8 mouse cellular contexts compared by ENCODE assay signal in genomic region chr5:115732176-115732848, GRCm38 (mm10). TPM values are rescaled to one million over a fixed set of nuclear protein-coding genes. Genes with fewer than 3 reads are reported as not detected.
DNase-seq lines count a peak whose midpoint lies in the region; ATAC-seq and TF ChIP-seq lines count a peak whose summit lies in the region.

No protein-coding gene starts in this region.

- no peak overlapping the region for H3K27ac ChIP-seq in CH12.LX (ENCODE audit: insufficient read depth, low read depth)
- H3K27ac ChIP-seq in forebrain, embryonic 11.5 days (ENCODE audit: low read depth, low read length) = peak overlapping the region; percentile 68; the same call in 1 of the 2 replicates
- H3K27ac ChIP-seq in liver, postnatal 0 days (ENCODE audit: low read depth) = no peak overlapping the region
- peak overlapping the region; percentile 98 for H3K27ac ChIP-seq in neural tube, embryonic 15.5 days (replicated peaks)

- dilution Hi-C loops in CH12.LX (cut with MboI; ENCODE audit: extremely low pct_ligation_motif_present, extremely low pct_unique_long_range_greater_than_20kb, low sequenced_read_pairs) = no loop called here

- no peak for TF ChIP-seq CTCF in CH12.LX (conservative IDR thresholded peaks at IDR 0.05 in 1 of 2, IDR thresholded peaks at IDR 0.05 in 1 of 2; ENCODE audit: low read depth in 2 of 2, low read length in 2 of 2)
- no peak; the same call in 1 of the 2 replicates for TF ChIP-seq CTCF in liver, postnatal 0 days (IDR thresholded peaks at IDR 0.05; ENCODE audit: low read depth)

- H3K4me2 ChIP-seq in CH12.LX (ENCODE audit: insufficient read depth, low read depth, poor library complexity, severe bottlenecking) = peak overlapping the region; percentile 76
- peak overlapping the region; percentile 96 for H3K4me2 ChIP-seq in forebrain, embryonic 11.5 days (ENCODE audit: low read depth, low read length, severe bottlenecking)
- peak overlapping the region; percentile 94 for H3K4me2 ChIP-seq in liver, postnatal 0 days (ENCODE audit: low read depth, low read length)
- H3K4me2 ChIP-seq in neural tube, embryonic 15.5 days = peak overlapping the region; percentile 83

- peaks cover 5 to 6% of the 10 kb centered on the region in 2 experiments; a peak in 3 of 4 replicates for H3K4me1 ChIP-seq in CH12.LX (ENCODE audit: control insufficient read depth in 1 of 2, insufficient read depth in 2 of 2)
- H3K4me1 ChIP-seq in forebrain, embryonic 11.5 days (replicated peaks; ENCODE audit: control insufficient read depth, insufficient read depth, low read length) = no peaks in the 10 kb centered on the region
- H3K4me1 ChIP-seq in liver, postnatal 0 days (ENCODE audit: insufficient read depth) = peaks cover 14% of the 10 kb centered on the region
- H3K4me1 ChIP-seq in neural tube, embryonic 15.5 days = peaks cover 29% of the 10 kb centered on the region

- intact Hi-C loops in heart, postnatal 14 days (cut with DNase I) = no loop called here

- in situ Hi-C loops in CH12.LX (cut with MboI; ENCODE audit: low pct_ligation_motif_present, low pct_unique_long_range_greater_than_20kb, low sequenced_read_pairs) = no loop called here

- H3K27me3 ChIP-seq in CH12.LX (replicated peaks) = peaks cover 19% of the 10 kb centered on the region
- H3K27me3 ChIP-seq in forebrain, embryonic 11.5 days (ENCODE audit: control insufficient read depth, insufficient read depth, low read length) = peaks cover 7% of the 10 kb centered on the region
- peaks cover 29% of the 10 kb centered on the region for H3K27me3 ChIP-seq in liver, postnatal 0 days (ENCODE audit: insufficient read depth, low read length)
- H3K27me3 ChIP-seq in neural tube, embryonic 15.5 days (replicated peaks) = no peaks in the 10 kb centered on the region

- no peak for TF ChIP-seq EP300 in CH12.LX (IDR thresholded peaks at IDR 0.05; ENCODE audit: low read length)
- TF ChIP-seq EP300 in liver, postnatal 0 days (IDR thresholded peaks at IDR 0.05; ENCODE audit: low read depth) = no peak

- H3K9ac ChIP-seq in CH12.LX (ENCODE audit: insufficient read depth, low read depth) = no peak overlapping the region
- peak overlapping the region; percentile 55 for H3K9ac ChIP-seq in forebrain, embryonic 11.5 days (ENCODE audit: low read length)
- no peak overlapping the region; the same call in 1 of the 2 replicates for H3K9ac ChIP-seq in liver, postnatal 0 days (replicated peaks)
- peak overlapping the region; percentile 91 for H3K9ac ChIP-seq in neural tube, embryonic 15.5 days (replicated peaks)

- H3K4me3 ChIP-seq in CH12.LX (replicated peaks in 1 of 3; ENCODE audit: low read depth in 2 of 3, low read length in 2 of 3, poor library complexity in 1 of 3) = peak overlapping the region in 2 of 3 experiments; percentile 54 to 74
- H3K4me3 ChIP-seq in forebrain, embryonic 11.5 days (ENCODE audit: low read depth, low read length) = peak overlapping the region; percentile 67
- peak overlapping the region; percentile 58 for H3K4me3 ChIP-seq in liver, postnatal 0 days (ENCODE audit: low read depth, low read length)
- peak overlapping the region; percentile 86 for H3K4me3 ChIP-seq in neural tube, embryonic 15.5 days (replicated peaks)

- H3K79me2 ChIP-seq in CH12.LX (replicated peaks; ENCODE audit: control insufficient read depth, extremely low read depth, insufficient read depth, poor library complexity, severe bottlenecking) = no peaks in the 10 kb centered on the region

- H3K9me3 ChIP-seq in CH12.LX (replicated peaks; ENCODE audit: low read length) = peaks cover 3% of the 10 kb centered on the region
- no peaks in the 10 kb centered on the region for H3K9me3 ChIP-seq in forebrain, embryonic 11.5 days (ENCODE audit: control insufficient read depth, low read length)
- no peaks in the 10 kb centered on the region for H3K9me3 ChIP-seq in liver, postnatal 0 days (ENCODE audit: low read length)
- no peaks in the 10 kb centered on the region for H3K9me3 ChIP-seq in neural tube, embryonic 15.5 days (replicated peaks)

- no peaks in the 10 kb centered on the region for H3K36me3 ChIP-seq in CH12.LX (replicated peaks in 1 of 2; ENCODE audit: control insufficient read depth in 1 of 2, insufficient read depth in 1 of 2, low read length in 1 of 2)
- H3K36me3 ChIP-seq in forebrain, embryonic 11.5 days (ENCODE audit: control insufficient read depth, insufficient read depth, low read length) = no peaks in the 10 kb centered on the region
- no peaks in the 10 kb centered on the region for H3K36me3 ChIP-seq in liver, postnatal 0 days (replicated peaks; ENCODE audit: insufficient read depth, low read length)
- H3K36me3 ChIP-seq in neural tube, embryonic 15.5 days = no peaks in the 10 kb centered on the region

- no peak for TF ChIP-seq RAD21 in CH12.LX (IDR thresholded peaks at IDR 0.05; ENCODE audit: low read depth, low read length)

- peak; percentile 86 for DNase-seq in CH12.LX (ENCODE audit: extremely low read depth)
- DNase-seq in c-Kit-positive CD71-positive TER-119-negative erythroid progenitor cells, embryonic 14.5 days (ENCODE audit: low read depth) = peak; percentile 60
- peak; percentile 94 for DNase-seq in forebrain, embryonic 11.5 days (ENCODE audit: low spot score)
- DNase-seq in heart, postnatal 14 days = peak; percentile 53 to 66
- DNase-seq in layer of hippocampus, adult 11-12 months (ENCODE audit: low spot score) = peak; percentile 93
- peak; percentile 90 for DNase-seq in liver, postnatal 0 days
- DNase-seq in testis, postnatal 10 days (ENCODE audit: low spot score) = peak; percentile 89

- ATAC-seq in forebrain, embryonic 11.5 days (replicated peaks; ENCODE audit: low FRiP score) = peak; percentile 87
- peak; percentile 88 for ATAC-seq in liver, postnatal 0 days
- peak; percentile 93 for ATAC-seq in neural tube, embryonic 15.5 days (ENCODE audit: low FRiP score)

- TF ChIP-seq POLR2A in CH12.LX (IDR thresholded peaks at IDR 0.05; ENCODE audit: low read depth, low read length) = no peak

- WGBS in forebrain, embryonic 11.5 days = under 1% methylated on average over 57 of the region's 91 CpGs
- 2% methylated on average over 45 of the region's 91 CpGs for WGBS in liver, postnatal 0 days (ENCODE audit: insufficient replicate concordance)
- WGBS in neural tube, embryonic 15.5 days = under 1% methylated on average over 73 of the region's 91 CpGs

TF ChIP-seq in CH12.LX, 34 proteins besides CTCF, POLR2A, EP300 and RAD21:
- TF ChIP-seq MYC (IDR thresholded peaks at IDR 0.05; ENCODE audit: low read depth, low read length) (no peak), SMC3 (IDR thresholded peaks at IDR 0.05; ENCODE audit: low read depth, low read length) (no peak), MAZ (IDR thresholded peaks at IDR 0.05; ENCODE audit: low read depth, low read length) (no peak), ZNF384 (IDR thresholded peaks at IDR 0.05; ENCODE audit: low read depth, low read length) (no peak), CHD2 (IDR thresholded peaks at IDR 0.05; ENCODE audit: low read length) (no peak), HCFC1 (IDR thresholded peaks at IDR 0.05; ENCODE audit: low read depth, low read length) (no peak), POLR2AphosphoS2 (IDR thresholded peaks at IDR 0.05; ENCODE audit: low read depth, low read length) (no peak), UBTF (IDR thresholded peaks at IDR 0.05; ENCODE audit: low read depth, low read length) (no peak), ZKSCAN1 (IDR thresholded peaks at IDR 0.05; ENCODE audit: borderline replicate concordance, low read depth, low read length) (no peak), JUN (IDR thresholded peaks at IDR 0.05; ENCODE audit: insufficient read depth, low read depth, low read length) (no peak), GABPA (IDR thresholded peaks at IDR 0.05; ENCODE audit: insufficient replicate concordance, low read depth, low read length) (no peak), ZC3H11A (IDR thresholded peaks at IDR 0.05; ENCODE audit: low read depth, low read length) (no peak), NELFE (IDR thresholded peaks at IDR 0.05; ENCODE audit: low read depth, low read length) (no peak), SIN3A (IDR thresholded peaks at IDR 0.05; ENCODE audit: low read length) (no peak), ZMIZ1 (IDR thresholded peaks at IDR 0.05; ENCODE audit: low read depth, low read length) (no peak), BHLHE40 (IDR thresholded peaks at IDR 0.05; ENCODE audit: low read depth, low read length) (no peak), E2F4 (IDR thresholded peaks at IDR 0.05; ENCODE audit: insufficient replicate concordance, low read depth, low read length) (no peak), TBP (conservative IDR thresholded peaks at IDR 0.05; ENCODE audit: low read depth, low read length) (no peak), USF1 (IDR thresholded peaks at IDR 0.05; ENCODE audit: low read depth, low read length) (no peak), USF2 (conservative IDR thresholded peaks at IDR 0.05; ENCODE audit: low read depth, low read length) (no peak), MAX (IDR thresholded peaks at IDR 0.05; ENCODE audit: low read length) (0 out of 2 replicates have a peak, but pooled peaks have one; percentile 27), PAX5 (IDR thresholded peaks at IDR 0.05; ENCODE audit: low read length) (no peak), KAT2A (IDR thresholded peaks at IDR 0.05; ENCODE audit: insufficient replicate concordance, low read length) (no peak), NRF1 (IDR thresholded peaks at IDR 0.05; ENCODE audit: low read depth, low read length) (peak; percentile 29; the same call in 1 of the 2 replicates), IRF4 (IDR thresholded peaks at IDR 0.05; ENCODE audit: low read depth, low read length) (no peak), MXI1 (IDR thresholded peaks at IDR 0.05; ENCODE audit: low read depth, low read length) (no peak; the same call in 1 of the 2 replicates), JUND (conservative IDR thresholded peaks at IDR 0.05; ENCODE audit: low read depth, low read length) (no peak), ELF1 (IDR thresholded peaks at IDR 0.05; ENCODE audit: low read depth, low read length) (peak; percentile 13; the same call in 1 of the 2 replicates), CHD1 (IDR thresholded peaks at IDR 0.05; ENCODE audit: low read depth, low read length) (no peak), TCF12 (IDR thresholded peaks at IDR 0.05; ENCODE audit: low read depth, low read length) (0 out of 2 replicates have a peak, but pooled peaks have one; percentile 11), MAFK (IDR thresholded peaks at IDR 0.05; ENCODE audit: insufficient replicate concordance, low read length) (no peak)

RNA-seq across cellular contexts. Expression of gene Bicdl1, which starts 0.9 kb away (rescaled TPM):
- total RNA-seq in CH12.LX (2012; rRNA removed) (1.7 and 1.9 TPM in 2 replicates), CH12.LX (2014; rRNA removed) (2.6 and 3.5 TPM in 2 replicates)
- 2.3 and 5.1 TPM in 2 replicates for polyA plus RNA-seq in CH12.LX (2012; ENCODE audit: insufficient read length, low read depth)
- 11.1 and 13.2 TPM in 2 replicates for polyA plus RNA-seq in forebrain, embryonic 11.5 days (2014; fragmentation: Nextera tagmentation; extraction: Ambion mirVana)
- 1 to 10 TPM; 8.2 to 8.5 TPM for total RNA-seq in heart, postnatal 14 days (2021)
- 1.9 and 2.0 TPM in 2 replicates for polyA plus RNA-seq in liver, postnatal 0 days (2015; fragmentation: Nextera tagmentation; extraction: Ambion mirVana)
- 35.0 and 44.0 TPM in 2 replicates for polyA plus RNA-seq in neural tube, embryonic 15.5 days (2015; fragmentation: Nextera tagmentation; extraction: Ambion mirVana)

Comparison
In these comparisons a context has a peak if more than half of its experiments do, and no peak if none do; other contexts are left out.
1. H3K27ac ChIP-seq: peak in forebrain, embryonic 11.5 days (single experiment) and neural tube, embryonic 15.5 days (single experiment); none in CH12.LX (single experiment) and liver, postnatal 0 days (single experiment).
2. H3K9ac ChIP-seq: peak in forebrain, embryonic 11.5 days (single experiment) and neural tube, embryonic 15.5 days (single experiment); none in CH12.LX (single experiment) and liver, postnatal 0 days (single experiment).
3. Peak in every context shown above with its lines, with median percentiles within 50 percentile points of each other: DNase-seq, H3K4me2 ChIP-seq, H3K4me3 ChIP-seq and ATAC-seq.